In the genomic region with DNA sequence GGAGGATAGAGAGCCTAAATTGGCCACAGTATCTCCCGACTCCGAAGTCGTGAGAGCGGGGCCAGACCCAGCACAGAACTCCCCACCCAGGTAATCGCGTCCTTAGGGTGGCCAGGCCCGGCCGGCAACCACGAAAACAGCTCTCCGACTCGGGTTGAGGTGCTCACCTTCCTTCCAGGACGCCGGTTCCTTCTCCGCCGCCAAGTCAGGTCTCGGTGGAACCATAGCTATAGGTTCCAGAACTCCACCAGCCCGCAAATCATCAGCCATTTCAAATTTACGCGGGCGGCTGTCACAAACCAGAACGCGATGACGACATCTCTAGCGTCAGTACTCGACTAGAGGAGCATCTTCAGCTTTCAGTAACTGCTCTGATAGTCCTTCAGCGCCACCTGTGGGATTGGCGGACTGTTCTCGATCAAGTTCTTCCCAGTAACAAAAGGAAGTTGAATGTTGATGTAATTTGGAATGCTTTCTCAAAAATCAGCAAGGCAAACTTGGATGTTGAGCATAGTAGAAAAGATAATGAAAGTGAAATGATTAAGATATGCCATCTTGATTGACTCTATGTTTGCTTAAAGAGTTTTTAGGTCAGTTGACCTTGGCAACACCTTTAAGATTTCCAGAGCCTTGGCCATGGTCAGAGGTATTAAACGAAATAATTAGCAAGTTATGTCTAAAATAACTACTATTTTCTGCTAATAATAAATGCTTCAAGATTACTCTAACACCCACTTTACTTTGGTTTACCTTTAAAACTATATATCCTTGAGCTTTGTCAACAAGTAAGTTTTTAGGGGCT, we compare ENCODE assay signal across 8 mouse cellular contexts. TPM values are rescaled to one million over a fixed set of nuclear protein-coding genes. Genes with fewer than 3 reads are reported as not detected.
A peak's percentile ranks its signal among the peaks of the same experiment; 100 is the strongest.
DNase-seq lines count a peak whose midpoint lies in the region; ATAC-seq and TF ChIP-seq lines count a peak whose summit lies in the region.

Shcbp1 (minus strand) TSS at position 314 of the 802 bp plus-strand sequence.

- ATAC-seq in frontal cortex, adult (ENCODE audit: low TSS enrichment), result peak; percentile 100
- ATAC-seq in lung, postnatal 0 days, result peak; percentile 98

- H3K27ac ChIP-seq in hindbrain, embryonic 10.5 days, result peak within 1 kb of the TSS; percentile 81
- H3K27ac ChIP-seq in lung, postnatal 0 days (ENCODE audit: low read length), result no peak within 1 kb of the TSS

- WGBS in hindbrain, embryonic 10.5 days, result 5% methylated on average over 29 of the region's 29 CpGs
- WGBS in lung, postnatal 0 days, result 4% methylated on average over 29 of the region's 29 CpGs

- TF ChIP-seq CTCF in lung, postnatal 0 days (IDR thresholded peaks at IDR 0.05), result peak; percentile 84

- peaks cover 25% of the 10 kb centered on the region for H3K9me3 ChIP-seq in hindbrain, embryonic 10.5 days
- no peaks in the 10 kb centered on the region for H3K9me3 ChIP-seq in lung, postnatal 0 days (ENCODE audit: low read length)

- no peaks in the 10 kb centered on the region for H3K27me3 ChIP-seq in hindbrain, embryonic 10.5 days (ENCODE audit: insufficient read depth, poor library complexity, severe bottlenecking)
- no peaks in the 10 kb centered on the region for H3K27me3 ChIP-seq in lung, postnatal 0 days (replicated peaks; ENCODE audit: insufficient read depth, low read length)

- H3K9ac ChIP-seq in lung, postnatal 0 days (replicated peaks; ENCODE audit: low read depth), result peak within 1 kb of the TSS; percentile 23; the same call in 1 of the 2 replicates

- peaks cover 11% of the 10 kb centered on the region for H3K4me1 ChIP-seq in hindbrain, embryonic 10.5 days (replicated peaks)
- H3K4me1 ChIP-seq in lung, postnatal 0 days (ENCODE audit: insufficient read depth, low read depth, low read length), result no peaks in the 10 kb centered on the region

- peak within 1 kb of the TSS; percentile 75 for H3K4me2 ChIP-seq in lung, postnatal 0 days (replicated peaks; ENCODE audit: low read depth, low read length)

- DNase-seq in MN1 (ENCODE audit: low spot score), result peak; percentile 98
- peak; percentile 82 for DNase-seq in cerebellum, adult 9-10 months
- DNase-seq in hindbrain, embryonic 10.5 days (ENCODE audit: low spot score), result peak; percentile 88
- DNase-seq in layer of hippocampus, adult 9-11 months, result peak; percentile 93
- peak; percentile 98 for DNase-seq in lung, postnatal 0 days (ENCODE audit: low spot score)
- peak; percentile 86 for DNase-seq in ovary, postnatal 14 days (ENCODE audit: low spot score)
- peak; percentile 89 for DNase-seq in thymus, postnatal 14 days

- no peak for TF ChIP-seq EP300 in lung, postnatal 0 days (IDR thresholded peaks at IDR 0.05)

- H3K4me3 ChIP-seq in hindbrain, embryonic 10.5 days, result peak within 1 kb of the TSS; percentile 86
- H3K4me3 ChIP-seq in lung, postnatal 0 days (ENCODE audit: low read depth, low read length), result peak within 1 kb of the TSS; percentile 53

- H3K36me3 ChIP-seq in hindbrain, embryonic 10.5 days, result peaks cover 28% of the 10 kb centered on the region
- H3K36me3 ChIP-seq in lung, postnatal 0 days (ENCODE audit: insufficient read depth, low read length), result no peaks in the 10 kb centered on the region

RNA-seq across cellular contexts. Expression of gene Shcbp1, which starts in this region (rescaled TPM):
- polyA plus RNA-seq in hindbrain, embryonic 10.5 days (2016; fragmentation: Nextera tagmentation; extraction: Ambion mirVana), result 52.7 and 78.0 TPM in 2 replicates
- 3.0 and 4.7 TPM in 2 replicates for polyA plus RNA-seq in lung, postnatal 0 days (2015; fragmentation: Nextera tagmentation; extraction: Ambion mirVana)
